Mouse (Mus musculus) MN1 (cell line): ENCODE results near the gene Sdf2l1.

Source experiments
- DNase-seq: peaks from one replicate; pipeline ENCODE4 v3.0.0-alpha.2; 2016; ENCODE audit warnings: low spot score

The Sdf2l1 gene

GRCm38 (mm10) chr16:17124119-17124870 is 7.9 kb downstream of the Sdf2l1 start:
- DNase-seq: peak; percentile 50

GRCm38 (mm10) chr16:17121569-17121968 is 10.6 kb downstream of the Sdf2l1 start:
- peak; percentile 26 for DNase-seq

DNA sequence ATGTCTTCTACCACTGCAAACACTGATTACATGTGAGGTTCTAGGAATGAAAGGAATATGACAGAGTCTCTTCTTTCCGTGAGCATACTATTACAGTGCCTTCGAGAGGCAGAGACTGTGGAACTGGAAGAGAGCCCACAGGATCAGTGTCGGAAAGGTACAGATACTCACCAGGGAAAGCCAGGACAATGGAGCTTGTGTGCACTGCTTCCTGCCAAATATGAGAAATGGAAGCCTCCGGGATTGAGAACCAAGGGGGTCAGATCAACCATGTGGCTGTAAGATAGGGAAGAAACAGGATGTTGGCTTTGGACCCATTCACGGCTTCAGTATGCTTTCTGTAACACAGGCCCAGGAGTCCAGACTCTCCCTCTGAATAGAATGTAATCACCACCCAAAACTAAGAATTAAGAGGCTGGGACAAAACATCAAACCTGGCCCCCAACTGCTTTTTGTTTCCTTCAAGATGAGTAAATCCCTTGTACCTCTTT is 14.8 kb downstream of the Sdf2l1 start:
- DNase-seq: no peak

- DNase-seq: peak; percentile 77
Measured at GRCm38 (mm10) chr16:17110771-17111743, 21.1 kb downstream of the Sdf2l1 start, which contains the start of gene Ppil2. TSS of gene Ppil2 (minus strand) at chr16:17111257.

DNA sequence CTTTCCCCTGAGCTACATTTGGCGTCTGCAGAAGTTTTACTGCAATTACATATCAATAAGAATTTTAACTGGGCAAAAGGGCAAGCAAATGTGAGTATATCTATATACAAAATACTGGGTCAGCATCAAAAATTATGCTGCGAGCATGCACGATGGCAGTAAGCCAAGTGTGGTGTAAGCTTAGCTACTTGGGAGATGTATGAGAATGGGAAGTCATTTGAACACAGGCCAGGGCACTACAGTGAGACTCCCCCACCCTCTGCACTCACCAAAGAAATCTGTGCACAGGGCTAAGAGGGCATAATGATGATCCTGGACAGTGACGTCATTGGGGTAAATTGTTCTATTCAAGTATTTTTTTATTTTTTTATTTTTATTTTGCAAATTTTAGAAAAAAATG is 27.6 kb downstream of the Sdf2l1 start:
- no peak for DNase-seq

- DNase-seq: no peak
Measured at GRCm38 (mm10) chr16:17102630-17103220, 29.5 kb downstream of the Sdf2l1 start.

DNA sequence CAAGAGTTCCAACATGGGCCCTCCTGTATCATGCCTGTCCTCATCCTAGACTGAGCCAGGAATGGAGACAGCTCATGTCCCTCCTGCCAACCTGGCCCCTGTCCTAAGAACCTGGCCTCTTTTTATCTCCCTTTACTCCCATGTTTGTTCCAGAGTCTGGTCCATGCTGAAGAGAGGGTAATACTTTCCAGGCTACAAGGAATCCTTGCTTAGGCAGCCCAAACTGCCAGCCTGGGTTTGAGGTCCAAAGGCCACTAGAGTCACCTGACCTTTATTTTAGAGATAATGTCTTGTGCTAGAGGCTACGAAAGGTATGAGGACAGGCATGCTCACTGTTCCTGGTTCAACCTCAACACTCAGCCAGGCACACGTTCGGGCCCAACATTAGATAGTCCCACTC is 35.2 kb downstream of the Sdf2l1 start:
- no peak for DNase-seq

DNA sequence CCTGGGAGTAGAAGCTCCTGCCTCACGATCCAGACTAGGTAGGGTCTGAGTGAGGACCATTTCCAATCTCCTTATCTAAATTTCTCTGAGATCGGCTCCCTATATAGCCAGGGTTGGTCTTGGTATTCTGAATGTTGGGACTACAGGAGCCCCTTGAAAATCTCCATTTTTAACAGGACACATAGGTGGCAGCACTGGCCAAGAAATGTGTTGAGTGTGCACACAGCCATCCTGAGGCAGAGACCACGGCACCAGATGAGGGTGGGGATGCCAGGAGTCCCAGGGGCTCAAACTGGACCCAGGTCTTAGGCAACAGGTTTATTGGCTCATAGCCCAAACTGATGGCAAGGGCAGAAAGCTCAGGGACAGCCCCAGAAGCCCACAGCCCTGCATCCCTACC is 43.8 kb downstream of the Sdf2l1 start:
- DNase-seq: no peak

GRCm38 (mm10) chr16:17086669-17087193 is 45.5 kb downstream of the Sdf2l1 start:
- DNase-seq: no peak

- DNase-seq: no peak
Measured at GRCm38 (mm10) chr16:17086241-17086640, 45.9 kb downstream of the Sdf2l1 start.

DNA sequence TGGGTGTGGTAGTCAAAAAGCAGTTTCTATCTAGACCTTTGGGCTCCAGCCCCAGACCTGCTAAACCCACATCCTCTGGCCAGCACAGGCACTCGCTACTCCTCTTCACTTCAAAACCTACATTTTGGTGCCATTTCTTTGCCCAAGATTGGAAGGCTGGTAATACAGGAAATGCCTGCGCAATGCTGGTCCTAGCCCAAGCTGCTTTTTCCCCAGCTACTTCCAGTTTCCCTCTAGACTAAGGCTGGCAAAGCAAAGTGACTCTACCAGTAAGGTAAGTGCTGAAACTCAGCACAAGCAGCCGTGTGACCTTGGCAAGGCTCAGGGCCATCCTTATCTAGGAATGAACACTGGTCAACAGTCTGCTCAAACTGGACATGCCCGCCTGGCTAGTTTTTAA is 46.5 kb downstream of the Sdf2l1 start:
- no peak for DNase-seq

DNA sequence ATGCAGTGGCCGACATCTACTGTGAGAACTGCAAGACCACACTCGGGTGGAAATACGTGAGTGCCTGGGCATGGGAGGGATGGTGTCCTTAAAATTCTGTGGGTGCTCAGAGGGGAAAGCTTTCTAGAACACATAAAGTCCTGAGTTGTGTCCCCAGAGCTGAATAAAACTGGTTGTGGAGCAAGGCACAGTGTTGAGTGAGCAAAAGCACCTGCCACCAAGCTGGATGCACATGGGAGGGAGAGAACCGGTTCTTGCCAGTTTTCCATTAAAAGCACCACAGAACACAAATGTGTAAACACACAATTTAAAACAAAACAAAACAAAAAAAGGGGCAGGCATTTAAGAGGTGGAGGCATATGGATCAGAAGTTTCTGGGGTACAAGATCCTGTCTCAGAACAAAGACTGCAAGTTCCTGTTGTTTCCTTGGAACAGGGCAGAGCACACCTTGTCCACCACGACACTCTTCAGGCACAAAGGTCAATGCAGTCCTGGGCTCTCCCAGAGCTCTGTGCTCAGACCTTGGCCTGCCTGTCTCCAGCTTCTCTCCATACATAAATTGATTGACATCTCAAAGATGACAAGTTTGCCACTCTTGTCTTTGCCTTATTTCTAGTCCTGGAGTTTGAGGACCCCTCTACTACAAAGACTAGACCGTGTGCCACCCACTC is 49.9 kb downstream of the Sdf2l1 start:
- no peak for DNase-seq
